Mouse (Mus musculus) left cerebral cortex, adult 9 months (tissue): ENCODE measurements around the gene Tap2.

Experiments used
- DNase-seq, 2 experiments: peaks; one replicate each; pipeline ENCODE4 v3.0.0; 2022; ENCODE audit warnings: low spot score in 2 of 2

Tap2 gene

DNA sequence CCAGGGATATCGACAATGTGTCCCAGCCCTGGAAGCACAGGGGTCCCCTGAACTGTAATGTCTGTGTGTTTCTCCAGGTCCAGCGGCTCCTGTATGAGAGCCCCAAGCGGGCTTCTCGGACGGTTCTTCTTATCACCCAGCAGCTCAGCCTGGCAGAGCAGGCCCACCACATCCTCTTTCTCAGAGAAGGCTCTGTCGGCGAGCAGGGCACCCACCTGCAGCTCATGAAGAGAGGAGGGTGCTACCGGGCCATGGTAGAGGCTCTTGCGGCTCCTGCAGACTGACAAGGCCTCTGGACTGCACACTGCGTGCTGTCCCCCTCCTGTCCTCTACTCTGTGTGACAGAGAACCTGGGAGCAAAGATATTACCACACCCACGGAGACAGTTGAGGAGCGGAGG, 6.8 kb upstream of the Tap2 start:
- no peak for DNase-seq

DNA sequence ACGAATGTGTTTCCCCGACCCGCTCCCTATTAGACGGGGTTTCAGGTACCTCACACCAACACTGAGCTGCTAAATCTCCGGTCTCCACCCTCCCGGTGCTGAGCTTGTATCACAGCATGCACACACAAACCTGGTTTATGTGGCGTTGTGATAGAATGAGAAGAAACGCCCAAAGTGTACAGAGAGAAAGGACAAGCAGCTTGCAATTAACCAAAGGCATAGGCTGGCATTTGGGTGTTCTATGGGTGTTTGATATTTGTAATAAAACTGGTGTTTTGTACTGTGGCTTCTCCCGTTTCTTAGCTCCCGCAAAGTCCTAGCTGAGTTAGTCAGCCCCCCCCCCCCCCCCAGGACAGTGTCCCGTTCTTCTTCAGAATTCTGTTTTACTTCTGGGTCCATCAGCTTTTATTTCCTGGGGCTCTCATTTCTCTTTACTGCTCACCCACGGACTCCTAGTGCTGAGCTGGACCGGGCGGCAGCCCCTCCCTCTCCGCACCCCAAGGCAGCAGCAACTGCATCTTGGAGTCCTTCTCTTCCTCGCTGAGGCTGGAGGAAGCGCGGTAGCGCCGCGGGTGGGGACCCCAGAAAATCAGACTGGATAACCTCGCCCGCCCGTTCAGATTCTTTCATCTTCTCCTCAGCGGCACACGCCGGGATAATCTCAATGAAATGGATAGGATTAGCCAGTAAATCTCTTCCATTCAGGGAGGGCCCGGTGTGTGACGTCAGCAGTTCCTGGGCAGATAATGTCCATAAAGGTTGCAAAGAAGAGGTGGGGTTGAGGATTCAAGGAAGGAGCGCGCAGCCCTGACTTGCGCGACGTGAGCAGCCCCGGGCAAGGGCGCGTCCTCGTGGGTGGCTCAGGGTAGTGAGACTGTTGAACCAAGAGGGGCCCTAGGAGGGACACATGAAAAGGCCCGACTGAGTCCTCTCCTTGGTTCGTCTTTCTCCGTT, 6.1 kb upstream of the Tap2 start, which contains the start of gene Psmb8:
TSS of gene Psmb8 (plus strand) at position 781 of the 954 bp plus-strand sequence.
- DNase-seq = peak; percentile 65 to 91

DNA sequence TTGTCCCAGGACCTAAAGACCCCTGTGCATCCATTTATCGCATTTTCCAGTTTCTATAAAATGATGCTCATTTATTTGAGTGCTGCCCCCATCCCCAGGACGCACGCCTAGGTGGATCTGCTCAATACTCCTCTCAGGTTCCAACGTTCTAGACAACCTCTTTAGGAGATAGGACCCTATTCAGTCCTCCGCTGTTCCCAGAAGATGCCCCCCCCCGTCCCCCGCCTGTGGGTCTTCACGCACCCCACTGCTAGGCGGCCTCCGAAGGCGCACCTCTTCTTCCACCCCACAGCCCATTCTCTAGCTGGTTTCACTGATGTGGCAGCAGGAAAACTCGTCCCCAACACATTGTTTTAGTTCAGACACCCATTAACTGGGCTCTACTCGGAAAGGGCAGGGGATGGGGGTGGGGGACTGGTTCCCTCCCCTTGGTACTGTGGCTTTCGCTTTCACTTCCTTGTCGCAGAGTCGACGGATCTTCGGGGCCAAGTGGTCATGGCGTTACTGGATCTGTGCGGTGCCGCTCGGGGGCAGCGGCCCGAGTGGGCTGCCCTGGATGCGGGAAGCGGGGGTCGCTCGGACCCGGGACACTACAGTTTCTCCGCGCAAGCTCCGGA, 5.3 kb upstream of the Tap2 start:
- DNase-seq = no peak

GRCm38 (mm10) chr17:34198521-34198912, 4.8 kb upstream of the Tap2 start:
- no peak for DNase-seq

GRCm38 (mm10) chr17:34199050-34199619, 4.2 kb upstream of the Tap2 start:
- no peak for DNase-seq

GRCm38 (mm10) chr17:34200047-34200446, 3.3 kb upstream of the Tap2 start:
- DNase-seq = no peak

DNA sequence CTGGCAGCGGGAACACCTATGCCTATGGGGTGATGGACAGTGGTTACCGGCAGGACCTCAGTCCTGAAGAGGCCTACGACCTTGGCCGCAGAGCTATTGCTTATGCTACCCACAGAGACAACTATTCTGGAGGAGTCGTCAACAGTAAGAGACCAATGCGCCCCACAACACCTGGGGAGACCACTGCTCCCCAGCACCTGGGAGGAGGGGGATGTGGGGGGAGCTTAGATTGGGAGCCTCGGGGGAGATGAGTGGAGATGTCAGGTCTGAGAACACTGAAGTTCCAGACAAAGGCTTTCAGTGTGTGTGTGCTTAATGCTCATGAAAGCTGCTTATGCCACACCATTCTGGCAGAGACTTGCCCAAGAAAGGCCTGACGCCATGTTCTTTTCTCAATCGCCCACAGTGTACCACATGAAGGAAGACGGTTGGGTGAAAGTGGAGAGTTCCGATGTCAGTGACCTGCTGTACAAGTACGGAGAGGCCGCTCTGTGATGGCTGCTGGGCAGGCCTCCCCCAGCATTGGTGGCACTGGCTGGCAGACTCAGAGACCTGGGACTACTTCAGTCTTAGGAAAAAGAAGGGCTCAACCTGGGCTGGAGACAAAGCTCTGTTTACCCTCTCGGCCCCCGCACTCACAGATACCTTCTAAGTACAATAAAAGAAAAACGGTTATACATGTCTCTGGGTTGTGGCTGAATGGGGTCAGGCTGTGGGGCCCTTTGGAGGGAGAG, 2.4 kb upstream of the Tap2 start:
- DNase-seq = no peak

- no peak for DNase-seq
Measured at GRCm38 (mm10) chr17:34201506-34202055, 1.7 kb upstream of the Tap2 start.

DNA sequence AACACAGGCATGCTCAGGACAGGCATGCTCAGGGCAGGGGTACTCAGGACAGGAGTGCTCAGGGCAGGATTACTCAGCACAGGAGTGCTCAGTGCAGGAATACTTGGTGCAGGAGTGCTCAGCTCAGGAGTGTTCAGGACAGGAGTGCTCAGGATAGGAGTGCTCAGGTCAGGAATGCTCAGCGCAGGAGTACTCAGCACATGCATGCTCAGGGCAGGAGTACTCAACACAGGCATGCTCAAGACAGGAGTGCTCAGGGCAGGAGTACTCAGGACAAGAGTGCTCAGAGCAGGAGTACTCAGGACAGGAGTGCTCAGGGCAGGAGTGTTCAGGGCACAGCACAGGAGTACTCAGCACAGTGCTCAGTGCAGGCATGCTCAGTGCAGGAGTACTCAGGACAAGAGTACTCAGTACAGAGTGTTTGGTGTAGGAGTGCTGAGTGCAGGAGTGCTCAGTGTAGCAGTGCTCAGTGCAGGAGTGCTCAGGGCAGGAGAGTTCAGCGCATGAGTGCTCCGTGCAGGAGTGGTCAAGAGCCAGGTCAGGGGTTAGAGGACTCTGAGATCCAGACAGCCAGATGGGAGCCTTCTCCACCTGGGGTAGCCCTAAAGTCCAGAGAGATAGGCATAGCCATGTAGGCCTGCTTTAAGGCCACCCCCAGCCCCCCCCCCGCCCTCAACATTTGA, 426 bp upstream of the Tap2 start:
- no peak for DNase-seq

DNA sequence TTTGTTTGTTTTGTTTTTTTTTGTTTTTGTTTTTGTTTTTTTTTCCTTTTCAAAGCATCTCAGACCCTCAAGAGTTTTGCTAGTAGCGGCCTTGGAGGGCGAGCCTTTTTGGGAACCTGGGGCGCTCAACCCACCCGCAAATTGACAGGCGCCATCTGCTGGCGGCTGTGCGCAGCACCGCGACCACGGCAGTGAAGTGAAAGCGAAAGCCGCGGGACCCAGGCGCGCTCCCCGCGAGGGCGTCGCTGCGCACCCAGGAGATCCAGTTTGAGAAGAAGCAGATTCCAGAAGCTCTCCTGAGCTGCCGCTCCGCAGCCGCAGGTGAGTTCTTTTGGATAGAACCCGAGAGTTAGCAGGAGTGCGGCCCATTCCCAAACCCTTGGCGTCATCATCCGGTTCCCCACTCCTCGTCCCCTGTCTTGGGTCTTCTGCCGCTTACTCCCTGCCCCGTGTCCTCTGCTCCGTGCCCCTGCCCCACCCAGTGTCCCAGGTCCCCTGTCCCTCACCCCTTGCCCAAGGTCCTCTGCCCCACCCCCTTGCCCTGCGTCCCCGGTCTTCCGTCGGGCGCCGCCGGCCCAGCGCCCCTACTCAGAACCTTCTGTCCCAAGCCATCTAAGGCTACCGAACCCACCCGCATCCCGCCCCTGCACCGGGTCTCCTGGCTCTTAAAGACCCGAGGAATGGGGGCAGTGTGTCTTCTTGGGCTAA, 1.1 kb downstream of the Tap2 start:
- DNase-seq = peak; percentile 37 to 89

GRCm38 (mm10) chr17:34205021-34205745, 1.9 kb downstream of the Tap2 start:
- DNase-seq = no peak

DNA sequence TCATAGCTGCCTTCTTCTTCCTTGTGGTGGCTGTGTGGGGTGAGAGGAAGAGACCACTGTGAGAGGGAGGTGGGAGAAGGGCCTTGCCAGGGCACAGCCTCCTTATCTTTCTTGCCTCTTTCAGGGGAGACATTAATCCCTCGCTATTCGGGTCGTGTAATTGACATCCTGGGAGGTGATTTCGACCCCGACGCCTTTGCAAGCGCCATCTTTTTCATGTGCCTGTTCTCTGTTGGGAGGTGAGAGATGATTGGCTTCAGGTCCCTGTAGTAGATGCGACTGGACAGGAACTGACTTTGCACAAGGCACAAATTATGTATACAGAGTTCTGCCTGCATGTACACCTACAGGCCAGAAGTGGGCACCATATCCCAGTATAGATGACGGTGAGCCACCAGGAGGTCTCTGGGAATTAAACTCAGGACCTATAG, 2.4 kb downstream of the Tap2 start:
- DNase-seq = no peak

DNA sequence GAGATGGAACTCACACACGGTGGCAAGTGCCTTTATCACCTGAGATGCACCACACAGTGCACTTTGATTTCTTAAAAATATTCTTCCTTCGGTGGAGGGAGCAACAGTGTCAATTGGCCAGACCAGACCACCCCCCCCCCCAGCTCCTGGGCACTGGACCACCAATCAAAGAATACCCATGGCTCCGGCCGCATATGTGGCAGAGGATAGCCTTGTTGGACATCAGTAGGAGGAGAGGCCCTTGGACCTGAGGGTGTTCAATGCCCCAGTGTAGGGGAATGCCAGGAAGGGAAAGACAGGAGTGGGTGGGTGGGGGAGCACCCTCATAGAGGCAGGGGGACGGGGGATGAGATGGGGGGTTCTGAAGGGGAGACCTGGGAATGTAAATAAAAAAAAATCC, 3.4 kb downstream of the Tap2 start:
- DNase-seq = no peak

GRCm38 (mm10) chr17:34207456-34207855, 4.1 kb downstream of the Tap2 start:
- DNase-seq = no peak

DNA sequence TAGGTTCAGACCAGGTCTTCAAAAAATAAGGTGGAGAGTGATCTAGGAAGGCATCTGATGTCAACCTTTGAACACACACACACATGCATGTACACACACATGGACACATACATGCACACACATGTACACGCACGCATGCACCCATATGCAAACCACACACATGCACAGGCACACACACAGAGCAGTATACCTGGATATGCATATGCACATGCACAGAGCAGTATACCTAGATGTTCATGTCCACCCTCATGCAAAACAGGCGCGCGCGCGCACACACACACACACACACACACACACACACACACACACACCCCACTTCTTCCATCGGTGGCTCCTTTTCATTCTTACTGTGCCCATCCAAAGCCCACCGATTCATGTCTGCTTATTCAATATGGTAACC, 4.5 kb downstream of the Tap2 start:
- DNase-seq = no peak

DNA sequence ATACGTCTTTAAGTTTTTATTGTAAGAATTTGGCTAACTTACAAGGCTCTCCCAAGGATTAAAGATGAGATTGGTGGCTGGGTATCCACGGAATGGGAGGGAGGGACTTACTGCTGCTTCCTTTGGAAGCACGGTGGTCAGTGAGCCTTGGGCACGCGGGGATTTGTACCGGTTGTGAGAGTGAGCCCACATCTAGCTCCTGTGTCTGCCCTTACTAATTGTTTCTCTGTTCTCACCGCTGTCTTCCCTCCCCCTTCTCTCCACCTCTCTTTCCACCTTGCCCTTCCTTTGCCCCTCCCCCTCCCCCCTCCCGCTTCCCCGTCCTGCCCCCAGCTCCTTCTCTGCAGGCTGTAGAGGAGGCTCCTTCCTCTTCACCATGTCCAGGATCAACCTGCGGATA, 5.1 kb downstream of the Tap2 start:
- no peak for DNase-seq

DNA sequence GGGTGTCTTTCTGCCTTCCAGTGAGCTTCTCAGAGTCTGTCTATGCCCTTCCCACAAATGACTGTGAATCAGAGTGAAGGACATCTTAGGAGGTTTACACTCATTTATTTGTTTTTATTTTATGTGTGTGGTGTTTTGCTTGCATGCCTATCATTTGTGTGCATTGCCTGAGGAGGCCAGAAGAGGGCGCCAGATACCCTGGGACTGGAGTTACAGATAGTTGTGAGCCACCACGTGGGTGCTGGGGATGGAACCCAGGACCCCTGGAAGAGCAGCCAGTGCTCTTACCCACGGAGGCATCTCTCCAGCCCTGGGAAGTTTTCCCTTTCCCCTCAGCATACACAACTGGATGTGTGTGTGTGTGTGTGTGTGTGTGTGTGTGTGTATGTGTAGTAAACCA, 6.4 kb downstream of the Tap2 start:
- DNase-seq = no peak

GRCm38 (mm10) chr17:34210599-34210998, 7.3 kb downstream of the Tap2 start:
- DNase-seq = no peak

DNA sequence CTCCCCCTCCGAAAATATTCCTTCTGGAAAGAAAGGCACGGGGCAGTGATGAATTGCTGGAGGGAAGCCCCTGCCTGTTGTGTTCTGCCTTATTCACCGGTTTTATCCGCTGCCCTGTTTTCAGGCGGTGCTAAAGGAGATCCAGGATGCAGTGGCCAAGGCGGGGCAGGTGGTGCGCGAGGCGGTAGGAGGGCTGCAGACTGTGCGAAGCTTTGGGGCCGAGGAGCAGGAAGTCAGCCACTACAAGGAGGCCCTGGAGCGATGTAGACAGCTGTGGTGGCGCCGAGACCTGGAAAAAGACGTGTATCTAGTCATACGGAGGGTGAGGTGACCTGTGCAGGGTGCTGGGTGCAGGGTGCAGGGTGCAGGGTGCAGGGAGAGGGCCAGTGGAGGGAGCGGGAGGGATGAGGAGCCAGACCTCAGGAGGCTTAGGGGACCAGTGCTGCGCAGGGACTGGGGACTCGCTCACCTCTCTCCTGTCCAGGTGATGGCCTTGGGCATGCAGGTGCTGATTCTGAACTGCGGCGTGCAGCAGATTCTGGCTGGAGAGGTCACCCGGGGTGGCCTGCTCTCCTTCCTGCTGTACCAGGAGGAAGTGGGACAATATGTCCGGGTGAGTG, 8.5 kb downstream of the Tap2 start:
- DNase-seq = no peak
